Mouse (Mus musculus) embryonic fibroblast, embryonic 13.5 days (primary cell): ENCODE data around the gene Gm13695. TPM values are rescaled to one million over a fixed set of nuclear protein-coding genes. Genes with fewer than 3 reads are reported as not detected.
"Not testable (repeated sequence)": the region's sequence is repeated elsewhere in the genome, so short reads cannot be mapped to it uniquely, and the experiment has no call there.

Experiments
- H3K27ac ChIP-seq: 2 replicates; pipeline ENCODE4 v1.5.1; 2012; ENCODE audit warnings: low read length, control low read depth, inconsistent platforms; ENCODE audit not compliant: insufficient read depth
- H3K4me1 ChIP-seq: 2 replicates; pipeline ENCODE4 v1.6.1; 2011; ENCODE audit warnings: low read length; ENCODE audit not compliant: control insufficient read depth, insufficient read depth
- H3K4me3 ChIP-seq: 2 replicates; pipeline ENCODE4 v1.5.1; 2011; ENCODE audit warnings: mild to moderate bottlenecking, control low read depth, low read length; ENCODE audit not compliant: insufficient read depth
- CTCF ChIP-seq: IDR thresholded peaks from 2 replicates; pipeline ENCODE4 v1.5.1; 2011; ENCODE audit warnings: mild to moderate bottlenecking, control low read depth, low read length, moderate library complexity, borderline replicate concordance; ENCODE audit not compliant: insufficient read depth
- POLR2A ChIP-seq: IDR thresholded peaks from 2 replicates; pipeline ENCODE4 v1.6.1; 2011; ENCODE audit warnings: low read depth, mild to moderate bottlenecking, control low read depth, low read length, moderate library complexity
- polyA plus RNA-seq: library from polyadenylated mRNA; stranded (reverse); fragments of >200 nt; gene quantifications from 2 replicates; pipeline ENCODE4 v1.2.4, GENCODE M21; 2011; ENCODE audit warnings: low read depth; ENCODE audit not compliant: missing spikeins, insufficient read length

The Gm13695 gene
- polyA plus RNA-seq, result not detected in 2 replicates

DNA sequence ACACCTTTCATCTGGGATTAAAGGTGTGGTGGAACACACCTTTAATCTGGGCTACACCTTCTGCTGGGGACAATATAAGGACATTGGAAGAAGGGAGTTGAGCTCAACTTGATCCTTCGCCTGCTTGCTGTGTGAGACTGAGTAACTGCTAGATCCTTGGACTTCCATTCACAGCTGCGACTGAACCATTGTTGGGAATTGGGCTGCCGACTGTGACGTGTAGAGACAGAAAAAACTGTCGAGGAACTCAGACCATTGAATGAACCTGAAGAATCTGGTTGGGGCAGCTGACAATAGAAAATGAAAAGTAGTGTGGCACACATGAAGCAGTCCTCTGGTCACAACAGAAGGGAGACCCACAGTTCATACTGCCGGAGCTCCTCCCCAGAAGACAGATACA is at the start of gene Gm13695:
Gm13695 (plus strand) TSS at position 301 of the 400 bp plus-strand sequence.
- not testable (repeated sequence) for H3K4me3 ChIP-seq, H3K27ac ChIP-seq, H3K4me1 ChIP-seq

DNA sequence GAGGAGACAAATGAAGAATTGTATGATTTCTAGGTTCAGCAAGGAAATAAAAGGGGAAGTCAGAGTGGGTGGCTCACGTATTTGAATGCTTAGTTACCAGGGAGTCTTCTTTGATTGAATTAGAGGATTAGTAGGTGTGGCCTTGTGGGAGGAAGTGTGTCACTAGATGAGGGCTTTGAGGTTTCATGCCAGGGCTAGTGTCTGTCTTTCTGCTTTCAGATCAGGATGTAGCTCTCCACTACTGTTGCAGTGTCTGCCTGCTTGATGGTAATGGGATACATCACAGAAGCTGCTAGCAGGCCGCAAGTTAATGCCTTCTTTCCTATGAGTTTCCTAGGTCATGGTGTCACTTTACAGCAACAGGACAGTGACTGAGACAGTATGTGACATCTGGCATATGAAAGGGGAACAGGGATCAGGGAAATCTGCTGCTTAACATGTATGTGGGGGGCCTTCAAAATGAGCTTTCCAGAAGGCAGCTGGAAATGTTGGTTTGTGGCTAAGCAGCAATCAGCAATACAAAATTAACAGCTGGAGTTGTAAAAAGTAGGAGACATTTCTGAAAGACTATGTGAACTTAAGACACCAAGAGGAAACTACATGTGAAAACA is 37.5 kb upstream of the Gm13695 start:
- Histone ChIP-seq H3K4me3 (no peak overlapping the region), H3K4me1 (no peaks in the 10 kb centered on the region)
- no peak for TF ChIP-seq CTCF
- TF ChIP-seq POLR2A, result no peak

DNA sequence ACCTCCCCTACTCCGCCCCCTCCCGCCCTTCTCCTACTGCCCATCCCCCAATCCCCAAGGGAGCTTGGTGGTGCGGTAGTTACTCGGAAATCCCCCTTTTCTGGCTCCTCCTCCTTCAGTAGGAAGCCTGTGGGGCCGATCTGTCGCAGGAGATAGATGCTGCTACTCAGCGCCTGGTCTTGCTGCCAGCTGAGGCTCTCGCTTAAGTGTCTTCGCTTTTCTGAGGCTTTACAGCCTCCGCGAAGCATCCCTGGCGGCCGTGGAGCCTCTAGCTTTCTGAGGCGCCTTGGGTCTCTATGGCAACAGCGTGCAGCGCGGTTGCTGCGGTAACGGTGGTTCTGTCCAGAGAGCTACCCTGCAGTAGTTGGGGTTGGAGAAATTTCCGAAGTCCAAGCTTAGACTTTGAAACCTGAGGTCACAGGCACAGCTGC is 26.2 kb upstream of the Gm13695 start, which contains the start of gene Zswim2:
Zswim2 (minus strand) TSS at position 298 of the 431 bp plus-strand sequence.
- Histone ChIP-seq H3K4me1 (peaks cover 2% of the 10 kb centered on the region; the same call in 1 of the 2 replicates), H3K27ac (no peak within 1 kb of the TSS), H3K4me3 (peak within 1 kb of the TSS; percentile 16)
- TF ChIP-seq CTCF (no peak), POLR2A (no peak)

More for the DNA sequence above, 37.5 kb upstream of the Gm13695 start:
- H3K27ac ChIP-seq, result no peak overlapping the region

DNA sequence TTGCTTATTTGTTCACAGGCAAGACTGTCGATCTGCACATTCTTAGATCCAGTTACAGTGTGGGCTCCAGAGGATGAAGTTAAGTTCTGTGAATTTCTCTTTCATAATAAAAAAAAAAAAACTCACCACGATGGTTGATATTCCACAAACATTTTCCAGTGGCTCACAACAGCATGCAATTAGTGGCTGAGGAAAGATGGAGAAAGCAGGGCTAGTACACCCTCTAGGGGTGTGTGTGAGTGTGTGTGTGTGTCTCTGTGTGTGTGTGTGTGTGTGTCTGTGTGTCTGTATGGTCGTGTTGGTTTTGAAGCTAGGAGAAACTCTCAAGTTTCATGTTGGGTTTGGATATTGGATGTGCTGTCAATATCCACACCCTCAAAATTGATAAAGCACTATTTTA is 25.7 kb upstream of the Gm13695 start:
- Histone ChIP-seq H3K27ac (no peak overlapping the region), H3K4me3 (peak overlapping the region; percentile 16; the same call in 1 of the 2 replicates), H3K4me1 (peaks cover 2% of the 10 kb centered on the region; the same call in 1 of the 2 replicates)
- TF ChIP-seq CTCF, result no peak
- TF ChIP-seq POLR2A, result no peak

DNA sequence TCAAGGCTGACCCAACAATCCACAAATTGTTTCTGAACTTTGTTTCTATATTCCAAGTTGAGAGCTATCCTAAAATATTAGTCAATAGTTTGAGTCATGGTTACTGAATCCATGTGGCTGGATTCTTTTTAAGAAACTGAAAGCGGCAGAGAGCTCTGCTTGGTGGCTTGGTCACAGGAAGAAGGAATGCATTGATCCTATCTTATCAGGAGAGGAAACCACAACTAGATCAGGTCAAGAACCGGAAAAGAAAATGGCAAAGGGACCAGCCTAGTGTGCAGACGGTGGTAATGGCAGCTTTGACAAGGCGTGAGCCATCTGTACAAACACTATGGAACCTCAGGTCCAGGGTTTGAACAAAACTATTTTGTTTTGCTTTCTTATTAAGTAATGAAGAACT is 25.3 kb upstream of the Gm13695 start:
- TF ChIP-seq CTCF, result no peak
- Histone ChIP-seq H3K27ac (no peak overlapping the region), H3K4me1 (peaks cover 2% of the 10 kb centered on the region; the same call in 1 of the 2 replicates), H3K4me3 (no peak overlapping the region)

DNA sequence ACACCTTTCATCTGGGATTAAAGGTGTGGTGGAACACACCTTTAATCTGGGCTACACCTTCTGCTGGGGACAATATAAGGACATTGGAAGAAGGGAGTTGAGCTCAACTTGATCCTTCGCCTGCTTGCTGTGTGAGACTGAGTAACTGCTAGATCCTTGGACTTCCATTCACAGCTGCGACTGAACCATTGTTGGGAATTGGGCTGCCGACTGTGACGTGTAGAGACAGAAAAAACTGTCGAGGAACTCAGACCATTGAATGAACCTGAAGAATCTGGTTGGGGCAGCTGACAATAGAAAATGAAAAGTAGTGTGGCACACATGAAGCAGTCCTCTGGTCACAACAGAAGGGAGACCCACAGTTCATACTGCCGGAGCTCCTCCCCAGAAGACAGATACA is 11.7 kb upstream of the Gm13695 start, which contains the start of gene Gm13698:
Gm13698 (plus strand) TSS at position 301 of the 400 bp plus-strand sequence.
- H3K27ac ChIP-seq, H3K4me3 ChIP-seq, H3K4me1 ChIP-seq: not testable (repeated sequence)

DNA sequence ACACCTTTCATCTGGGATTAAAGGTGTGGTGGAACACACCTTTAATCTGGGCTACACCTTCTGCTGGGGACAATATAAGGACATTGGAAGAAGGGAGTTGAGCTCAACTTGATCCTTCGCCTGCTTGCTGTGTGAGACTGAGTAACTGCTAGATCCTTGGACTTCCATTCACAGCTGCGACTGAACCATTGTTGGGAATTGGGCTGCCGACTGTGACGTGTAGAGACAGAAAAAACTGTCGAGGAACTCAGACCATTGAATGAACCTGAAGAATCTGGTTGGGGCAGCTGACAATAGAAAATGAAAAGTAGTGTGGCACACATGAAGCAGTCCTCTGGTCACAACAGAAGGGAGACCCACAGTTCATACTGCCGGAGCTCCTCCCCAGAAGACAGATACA is 5.9 kb upstream of the Gm13695 start, which contains the start of gene Gm13693:
Gm13693 (plus strand) TSS at position 301 of the 400 bp plus-strand sequence.
- not testable (repeated sequence) for H3K27ac ChIP-seq, H3K4me3 ChIP-seq, H3K4me1 ChIP-seq

DNA sequence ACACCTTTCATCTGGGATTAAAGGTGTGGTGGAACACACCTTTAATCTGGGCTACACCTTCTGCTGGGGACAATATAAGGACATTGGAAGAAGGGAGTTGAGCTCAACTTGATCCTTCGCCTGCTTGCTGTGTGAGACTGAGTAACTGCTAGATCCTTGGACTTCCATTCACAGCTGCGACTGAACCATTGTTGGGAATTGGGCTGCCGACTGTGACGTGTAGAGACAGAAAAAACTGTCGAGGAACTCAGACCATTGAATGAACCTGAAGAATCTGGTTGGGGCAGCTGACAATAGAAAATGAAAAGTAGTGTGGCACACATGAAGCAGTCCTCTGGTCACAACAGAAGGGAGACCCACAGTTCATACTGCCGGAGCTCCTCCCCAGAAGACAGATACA is 5.7 kb downstream of the Gm13695 start, which contains the start of gene Gm13696:
Gm13696 (plus strand) TSS at position 301 of the 400 bp plus-strand sequence.
- H3K4me1 ChIP-seq, H3K4me3 ChIP-seq, H3K27ac ChIP-seq: not testable (repeated sequence)

DNA sequence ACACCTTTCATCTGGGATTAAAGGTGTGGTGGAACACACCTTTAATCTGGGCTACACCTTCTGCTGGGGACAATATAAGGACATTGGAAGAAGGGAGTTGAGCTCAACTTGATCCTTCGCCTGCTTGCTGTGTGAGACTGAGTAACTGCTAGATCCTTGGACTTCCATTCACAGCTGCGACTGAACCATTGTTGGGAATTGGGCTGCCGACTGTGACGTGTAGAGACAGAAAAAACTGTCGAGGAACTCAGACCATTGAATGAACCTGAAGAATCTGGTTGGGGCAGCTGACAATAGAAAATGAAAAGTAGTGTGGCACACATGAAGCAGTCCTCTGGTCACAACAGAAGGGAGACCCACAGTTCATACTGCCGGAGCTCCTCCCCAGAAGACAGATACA is 11.5 kb downstream of the Gm13695 start, which contains the start of gene Gm13694:
Gm13694 (plus strand) TSS at position 301 of the 400 bp plus-strand sequence.
- H3K27ac ChIP-seq, H3K4me3 ChIP-seq, H3K4me1 ChIP-seq: not testable (repeated sequence)

DNA sequence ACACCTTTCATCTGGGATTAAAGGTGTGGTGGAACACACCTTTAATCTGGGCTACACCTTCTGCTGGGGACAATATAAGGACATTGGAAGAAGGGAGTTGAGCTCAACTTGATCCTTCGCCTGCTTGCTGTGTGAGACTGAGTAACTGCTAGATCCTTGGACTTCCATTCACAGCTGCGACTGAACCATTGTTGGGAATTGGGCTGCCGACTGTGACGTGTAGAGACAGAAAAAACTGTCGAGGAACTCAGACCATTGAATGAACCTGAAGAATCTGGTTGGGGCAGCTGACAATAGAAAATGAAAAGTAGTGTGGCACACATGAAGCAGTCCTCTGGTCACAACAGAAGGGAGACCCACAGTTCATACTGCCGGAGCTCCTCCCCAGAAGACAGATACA is 17.3 kb downstream of the Gm13695 start, which contains the start of gene Gm13697:
Gm13697 (plus strand) TSS at position 301 of the 400 bp plus-strand sequence.
- H3K4me1 ChIP-seq, H3K27ac ChIP-seq, H3K4me3 ChIP-seq: not testable (repeated sequence)

DNA sequence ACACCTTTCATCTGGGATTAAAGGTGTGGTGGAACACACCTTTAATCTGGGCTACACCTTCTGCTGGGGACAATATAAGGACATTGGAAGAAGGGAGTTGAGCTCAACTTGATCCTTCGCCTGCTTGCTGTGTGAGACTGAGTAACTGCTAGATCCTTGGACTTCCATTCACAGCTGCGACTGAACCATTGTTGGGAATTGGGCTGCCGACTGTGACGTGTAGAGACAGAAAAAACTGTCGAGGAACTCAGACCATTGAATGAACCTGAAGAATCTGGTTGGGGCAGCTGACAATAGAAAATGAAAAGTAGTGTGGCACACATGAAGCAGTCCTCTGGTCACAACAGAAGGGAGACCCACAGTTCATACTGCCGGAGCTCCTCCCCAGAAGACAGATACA is 23.1 kb downstream of the Gm13695 start, which contains the start of gene Gm13691:
Gm13691 (plus strand) TSS at position 301 of the 400 bp plus-strand sequence.
- H3K4me1 ChIP-seq, H3K27ac ChIP-seq, H3K4me3 ChIP-seq: not testable (repeated sequence)

DNA sequence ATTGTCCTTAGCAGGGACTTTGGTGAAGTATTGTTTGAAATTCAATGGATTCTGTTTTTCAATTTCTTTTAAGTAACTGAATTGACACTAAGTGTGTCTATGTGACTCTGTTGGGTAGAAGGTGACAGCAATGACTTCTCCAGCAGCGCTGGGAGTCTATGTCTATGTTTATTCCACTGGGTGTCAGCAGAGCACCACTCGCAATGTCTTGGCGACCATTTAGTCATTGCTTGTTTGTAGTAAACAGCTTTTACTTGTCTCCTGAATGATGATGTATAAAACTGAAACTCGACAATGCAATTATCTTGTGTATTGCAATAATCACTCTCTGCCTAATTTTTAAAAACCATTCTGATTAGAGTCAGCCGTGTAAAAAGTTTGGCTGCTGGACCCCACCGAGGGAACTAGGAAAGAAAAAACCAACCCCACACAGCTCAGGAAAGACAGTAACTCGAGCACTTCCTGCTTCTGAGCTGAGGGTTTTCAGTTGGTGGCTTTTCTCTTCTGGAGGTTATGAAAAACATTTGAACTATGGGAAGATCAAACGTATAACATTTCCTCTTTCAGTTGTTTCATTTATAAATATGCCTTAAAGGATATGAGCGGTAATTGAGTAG is 26.6 kb downstream of the Gm13695 start:
- not testable (repeated sequence) for H3K27ac ChIP-seq, H3K4me3 ChIP-seq, H3K4me1 ChIP-seq

DNA sequence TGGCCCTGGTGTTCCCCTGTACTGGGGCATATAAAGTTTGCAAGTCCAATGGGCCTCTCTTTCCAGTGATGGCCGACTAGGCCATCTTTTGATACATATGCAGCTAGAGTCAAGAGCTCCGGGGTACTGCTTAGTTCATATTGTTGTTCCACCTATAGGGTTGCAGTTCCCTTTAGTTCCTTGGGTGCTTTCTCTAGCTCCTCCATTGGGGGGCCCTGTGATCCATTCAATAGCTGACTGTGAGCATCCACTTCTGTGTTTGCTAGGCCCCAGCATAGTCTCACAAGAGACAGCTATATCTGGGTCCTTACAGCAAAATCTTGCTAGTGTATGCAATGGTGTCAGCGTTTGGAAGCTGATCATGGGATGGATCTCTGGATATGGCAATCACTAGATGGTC is 27.4 kb downstream of the Gm13695 start:
- not testable (repeated sequence) for H3K27ac ChIP-seq, H3K4me1 ChIP-seq, H3K4me3 ChIP-seq
